Mouse (Mus musculus) lung, postnatal 0 days (tissue): Measurements from ENCODE around the gene Tagap. TPM values are rescaled to one million over a fixed set of nuclear protein-coding genes. Genes with fewer than 3 reads are reported as not detected.

ENCODE experiments used
- ATAC-seq: fragments of 200-750 bp; cut with Nextera tagmentation; 2 replicates; pipeline ENCODE4 v1.8.0; 2017; ENCODE audit warnings: moderate library complexity
- DNase-seq: peaks from one replicate; pipeline ENCODE4 v3.0.0-alpha.2; 2016; ENCODE audit warnings: low spot score
- H3K27ac ChIP-seq: fragments of 300-500 bp; sonication (generic); 2 replicates; pipeline ENCODE4 v1.5.1; 2014; ENCODE audit warnings: antibody characterized with exemption, mild to moderate bottlenecking, low read length, mixed read lengths
- H3K27me3 ChIP-seq: fragments of 300-500 bp; sonication (generic); replicated peaks from 2 replicates; pipeline ENCODE4 v1.6.1; 2014; ENCODE audit warnings: low read length, mixed read lengths; ENCODE audit not compliant: insufficient read depth
- H3K36me3 ChIP-seq: fragments of 300-500 bp; sonication (generic); 2 replicates; pipeline ENCODE4 v1.6.1; 2014; ENCODE audit warnings: low read length, mixed read lengths; ENCODE audit not compliant: insufficient read depth
- H3K4me1 ChIP-seq: fragments of 300-500 bp; sonication (generic); 2 replicates; pipeline ENCODE4 v1.6.1; 2014; ENCODE audit warnings: antibody characterized with exemption, low read depth, low read length, mixed read lengths; ENCODE audit not compliant: insufficient read depth
- H3K4me2 ChIP-seq: fragments of 300-500 bp; sonication (generic); replicated peaks from 2 replicates; pipeline ENCODE4 v1.6.1; 2014; ENCODE audit warnings: low read depth, mild to moderate bottlenecking, low read length, moderate library complexity, mixed read lengths
- H3K4me3 ChIP-seq: fragments of 300-500 bp; sonication (generic); 2 replicates; pipeline ENCODE4 v1.5.1; 2014; ENCODE audit warnings: low read depth, low read length
- H3K9ac ChIP-seq: fragments of 300-500 bp; sonication (generic); replicated peaks from 2 replicates; pipeline ENCODE4 v1.6.1; 2014; ENCODE audit warnings: low read depth, mild to moderate bottlenecking
- H3K9me3 ChIP-seq: fragments of 300-500 bp; sonication (generic); 2 replicates; pipeline ENCODE4 v1.6.1; 2016; ENCODE audit warnings: low read length, mixed read lengths
- CTCF ChIP-seq: IDR thresholded peaks from 2 replicates; pipeline ENCODE4 v1.5.1; 2016; ENCODE audit warnings: antibody characterized with exemption, mild to moderate bottlenecking
- EP300 ChIP-seq: IDR thresholded peaks from 2 replicates; pipeline ENCODE4 v1.6.1; 2016; ENCODE audit warnings: antibody characterized with exemption, mild to moderate bottlenecking, control low read depth
- WGBS: fragments of 180-500 bp; shearing (Covaris S2); extraction: QIAGEN DNeasy Blood & Tissue Kit; methylation state at CpG from one replicate; pipeline ENCODE4 v1.1.7; 2014; 5-methylcytosine and 5-hydroxymethylcytosine counted together
- polyA plus RNA-seq: library from polyadenylated mRNA; unstranded; fragments of >200 nt; fragmentation: Nextera tagmentation; extraction: Ambion mirVana; gene quantifications from 2 replicates; pipeline ENCODE4 v1.2.1, GENCODE M21; 2015

The Tagap gene
- polyA plus RNA-seq, 1 experiment from 2014 or later: 1.4 TPM

DNA sequence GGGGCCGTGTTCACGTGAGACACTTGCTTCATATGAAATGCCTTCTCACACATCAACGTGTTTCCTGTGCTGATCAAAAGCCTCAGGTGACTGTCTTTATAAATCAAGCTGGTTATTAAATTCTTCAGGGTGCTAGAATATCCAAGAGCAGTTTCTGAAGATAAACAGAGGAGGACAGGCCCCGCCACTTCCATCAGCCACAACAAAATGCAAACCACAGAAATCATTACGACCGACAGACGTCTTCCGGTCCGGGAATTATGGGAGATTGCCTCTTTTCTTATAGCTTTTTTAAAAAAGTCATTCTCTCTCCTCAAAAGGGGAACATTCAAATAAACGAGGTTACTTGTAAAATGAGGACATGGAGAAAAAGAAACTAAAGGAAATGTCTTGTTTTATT, 41.2 kb upstream of the Tagap start:
- Histone ChIP-seq H3K4me2 (no peak overlapping the region), H3K27ac (no peak overlapping the region), H3K4me1 (no peaks in the 10 kb centered on the region), H3K9ac (no peak overlapping the region), H3K9me3 (no peaks in the 10 kb centered on the region), H3K27me3 (no peaks in the 10 kb centered on the region), H3K4me3 (no peak overlapping the region), H3K36me3 (no peaks in the 10 kb centered on the region)
- DNase-seq (peak; percentile 50), ATAC-seq (no peak)
- TF ChIP-seq CTCF: no peak
- TF ChIP-seq EP300: no peak
- 68% methylated on average over 10 of the region's 10 CpGs for WGBS

DNA sequence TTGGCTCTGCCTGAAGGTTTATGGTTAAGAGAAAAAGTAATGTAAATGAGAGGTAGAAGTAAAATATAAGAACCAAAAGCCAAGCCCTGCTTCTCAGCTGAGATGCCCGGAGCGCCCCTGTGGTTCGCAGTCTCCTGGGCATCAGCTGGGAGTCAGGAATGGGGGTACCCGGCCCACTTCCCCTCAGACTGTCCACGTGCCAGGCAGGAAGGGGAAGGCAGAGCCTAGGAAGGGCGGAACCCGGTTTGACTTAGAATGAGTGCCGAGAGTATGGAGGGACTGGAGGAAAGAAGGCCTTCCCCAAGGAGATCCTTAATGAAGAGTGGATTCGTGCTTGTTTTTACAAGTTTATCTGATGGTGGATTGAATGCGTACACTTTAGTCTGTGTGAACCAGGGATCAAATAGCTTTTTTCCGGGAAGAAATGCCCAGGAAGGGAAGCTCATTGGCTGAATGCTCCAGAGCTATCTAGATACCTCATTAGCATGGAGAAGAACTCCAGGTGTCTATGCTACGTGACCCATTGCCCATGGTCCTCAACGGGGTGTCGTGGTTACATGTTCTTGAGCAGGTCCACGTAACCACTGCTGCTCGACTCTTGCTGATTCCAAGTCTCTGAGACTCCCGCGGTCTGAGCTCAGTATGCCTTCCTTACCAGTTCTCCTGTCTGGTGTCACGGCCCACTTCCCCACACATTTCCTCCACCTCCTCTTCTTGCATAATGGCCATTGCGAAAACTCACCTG, 38.6 kb upstream of the Tagap start:
- WGBS: 79% methylated on average over 20 of the region's 20 CpGs

DNA sequence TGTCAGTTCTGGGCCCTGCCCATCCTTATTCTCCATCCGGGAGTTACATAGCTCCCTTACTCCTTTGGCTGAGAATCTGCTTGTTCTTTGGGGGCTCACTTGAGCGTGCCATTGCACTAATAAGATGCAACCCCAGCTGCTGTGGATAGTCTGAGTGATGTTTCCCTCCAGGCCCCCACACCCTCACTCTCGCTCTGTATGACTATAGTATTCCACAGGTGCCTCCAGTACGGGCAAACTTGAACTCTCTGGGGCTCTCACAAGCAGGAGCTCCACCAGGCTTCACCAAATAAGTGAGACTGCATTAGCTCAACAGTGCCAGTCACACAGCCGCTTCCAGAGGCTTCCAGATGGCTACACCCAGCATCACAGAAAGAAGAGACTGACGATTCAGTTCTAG, 37.5 kb upstream of the Tagap start:
- H3K4me2 ChIP-seq: no peak overlapping the region
- WGBS: 88% methylated on average over 6 of the region's 6 CpGs
- no peaks in the 10 kb centered on the region for H3K9me3 ChIP-seq
- DNase-seq (no peak), ATAC-seq (no peak)
- H3K36me3 ChIP-seq: no peaks in the 10 kb centered on the region
- no peak overlapping the region for H3K27ac ChIP-seq
- H3K27me3 ChIP-seq: no peaks in the 10 kb centered on the region
- H3K4me1 ChIP-seq: no peaks in the 10 kb centered on the region
- H3K9ac ChIP-seq: no peak overlapping the region
- no peak overlapping the region for H3K4me3 ChIP-seq
- no peak for TF ChIP-seq EP300
- no peak for TF ChIP-seq CTCF

More for the DNA sequence above, 38.6 kb upstream of the Tagap start:
- no peak for ATAC-seq
- TF ChIP-seq CTCF (no peak), EP300 (no peak)
- DNase-seq: no peak
- Histone ChIP-seq H3K4me2 (no peak overlapping the region), H3K9me3 (no peaks in the 10 kb centered on the region), H3K36me3 (no peaks in the 10 kb centered on the region), H3K27me3 (no peaks in the 10 kb centered on the region), H3K9ac (no peak overlapping the region), H3K27ac (no peak overlapping the region), H3K4me1 (no peaks in the 10 kb centered on the region), H3K4me3 (no peak overlapping the region)

DNA sequence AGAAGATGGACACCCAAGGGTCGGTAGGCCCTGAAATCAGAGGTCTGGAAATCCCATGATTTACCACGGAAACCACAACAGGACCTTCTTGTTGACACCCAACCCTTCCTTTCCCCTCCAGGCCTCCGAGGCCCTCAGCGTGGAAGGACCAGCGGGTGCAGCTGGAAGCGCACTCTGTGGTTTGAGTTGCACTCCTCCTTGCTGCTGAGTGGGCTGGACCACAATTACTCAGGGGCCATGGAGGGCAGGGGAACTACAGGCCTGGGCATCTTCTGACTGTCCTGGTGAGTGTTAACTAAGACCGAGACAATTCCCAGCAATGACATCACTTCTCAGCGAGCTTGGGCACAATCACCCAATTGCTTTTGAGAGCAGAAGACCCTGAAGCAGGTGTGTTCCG, 36.8 kb upstream of the Tagap start:
- Histone ChIP-seq H3K27me3 (no peaks in the 10 kb centered on the region), H3K36me3 (no peaks in the 10 kb centered on the region), H3K4me3 (no peak overlapping the region), H3K27ac (no peak overlapping the region), H3K4me2 (no peak overlapping the region), H3K9me3 (no peaks in the 10 kb centered on the region), H3K9ac (no peak overlapping the region), H3K4me1 (no peaks in the 10 kb centered on the region)
- TF ChIP-seq CTCF: no peak
- 74% methylated on average over 9 of the region's 9 CpGs for WGBS
- ATAC-seq (no peak), DNase-seq (no peak)

DNA sequence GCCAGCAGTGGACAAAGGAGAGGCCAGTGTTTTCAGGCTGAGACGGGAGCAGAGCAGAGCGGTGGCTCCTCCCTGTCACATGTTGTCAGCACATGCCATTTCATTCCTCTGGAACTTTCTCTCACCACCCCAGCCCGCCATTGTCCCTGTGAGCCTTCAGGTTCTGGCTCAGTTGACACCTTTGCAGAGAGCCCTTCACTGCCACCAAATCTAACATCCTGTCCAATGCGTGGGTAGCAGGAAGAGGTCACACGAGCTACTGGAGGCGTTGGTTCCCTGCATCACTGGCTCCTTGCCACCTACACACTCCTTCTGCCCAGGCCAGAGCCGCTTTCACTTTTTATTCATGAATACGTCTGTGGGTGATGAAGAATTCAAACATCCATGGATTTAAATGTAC, 33.1 kb upstream of the Tagap start:
- H3K9me3 ChIP-seq: no peaks in the 10 kb centered on the region

DNA sequence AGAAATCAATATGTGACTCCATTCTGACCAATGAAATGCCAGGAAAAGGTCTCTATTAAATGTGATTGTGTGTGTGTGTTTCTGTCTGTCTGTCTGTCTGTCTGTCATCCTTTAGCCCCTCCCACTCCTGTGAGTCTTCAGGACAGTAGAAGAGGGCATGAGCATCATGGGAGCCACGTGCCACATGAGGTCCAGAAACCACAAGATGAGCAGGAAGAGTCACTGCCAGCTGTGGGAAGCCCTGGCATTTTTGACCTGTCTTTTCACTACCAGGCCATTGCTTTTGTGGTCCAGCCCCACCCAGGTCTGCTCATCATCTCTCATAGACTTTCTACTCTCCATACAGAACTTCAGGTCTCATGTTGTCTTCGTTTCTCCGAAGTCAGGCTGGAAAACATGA, 31.7 kb upstream of the Tagap start:
- WGBS: 83% methylated on average over 3 of the region's 3 CpGs
- no peak for DNase-seq
- H3K4me1 ChIP-seq: no peaks in the 10 kb centered on the region
- H3K36me3 ChIP-seq: no peaks in the 10 kb centered on the region
- H3K27me3 ChIP-seq: no peaks in the 10 kb centered on the region
- no peaks in the 10 kb centered on the region for H3K9me3 ChIP-seq
- H3K4me3 ChIP-seq: no peak overlapping the region
- H3K27ac ChIP-seq: no peak overlapping the region
- no peak for TF ChIP-seq CTCF
- no peak for TF ChIP-seq EP300
- H3K9ac ChIP-seq: no peak overlapping the region
- ATAC-seq: no peak
- no peak overlapping the region for H3K4me2 ChIP-seq

More for the DNA sequence above, 33.1 kb upstream of the Tagap start:
- H3K36me3 ChIP-seq: no peaks in the 10 kb centered on the region
- no peak overlapping the region for H3K9ac ChIP-seq
- no peak overlapping the region for H3K4me3 ChIP-seq
- no peak for ATAC-seq
- TF ChIP-seq CTCF: no peak
- TF ChIP-seq EP300: no peak
- no peak overlapping the region for H3K27ac ChIP-seq
- no peak for DNase-seq
- no peaks in the 10 kb centered on the region for H3K4me1 ChIP-seq
- H3K4me2 ChIP-seq: no peak overlapping the region
- H3K27me3 ChIP-seq: no peaks in the 10 kb centered on the region
- 25% methylated on average over 8 of the region's 8 CpGs for WGBS
